Mouse (Mus musculus) stomach, postnatal 0 days (tissue): ENCODE measurements around the gene Rfx1. TPM values are rescaled to one million over a fixed set of nuclear protein-coding genes. Genes with fewer than 3 reads are reported as not detected.

Experiments used
- ATAC-seq: fragments of 200-750 bp; cut with Nextera tagmentation; 2 replicates; pipeline ENCODE4 v1.8.0; 2017; ENCODE audit not compliant: low FRiP score, low TSS enrichment
- DNase-seq: peaks from one replicate; pipeline ENCODE4 v3.0.0-alpha.2; 2016; ENCODE audit warnings: low spot score
- H3K27ac ChIP-seq: fragments of 300-500 bp; sonication (generic); replicated peaks from 2 replicates; pipeline ENCODE4 v1.5.1; 2014; ENCODE audit warnings: mild to moderate bottlenecking, control low read depth
- H3K27me3 ChIP-seq: fragments of 300-500 bp; sonication (generic); 2 replicates; pipeline ENCODE4 v1.6.1; 2014; ENCODE audit warnings: low read length; ENCODE audit not compliant: control insufficient read depth, insufficient read depth
- H3K36me3 ChIP-seq: fragments of 300-500 bp; sonication (generic); 2 replicates; pipeline ENCODE4 v1.6.1; 2014; ENCODE audit warnings: low read length, mixed read lengths; ENCODE audit not compliant: control insufficient read depth, insufficient read depth
- H3K4me1 ChIP-seq: fragments of 300-500 bp; sonication (generic); replicated peaks from 2 replicates; pipeline ENCODE4 v1.6.1; 2014; ENCODE audit warnings: antibody characterized with exemption; ENCODE audit not compliant: control insufficient read depth, insufficient read depth
- H3K4me2 ChIP-seq: fragments of 300-500 bp; sonication (generic); replicated peaks from 2 replicates; pipeline ENCODE4 v1.6.1; 2014; ENCODE audit warnings: low read depth, mild to moderate bottlenecking, control low read depth, moderate library complexity
- H3K4me3 ChIP-seq: fragments of 300-500 bp; sonication (generic); 2 replicates; pipeline ENCODE4 v1.5.1; 2014; ENCODE audit warnings: low read depth, low read length, control low read depth
- H3K9ac ChIP-seq: fragments of 300-500 bp; sonication (generic); 2 replicates; pipeline ENCODE4 v1.6.1; 2014; ENCODE audit warnings: mild to moderate bottlenecking, low read length, control low read depth, mixed read lengths
- H3K9me3 ChIP-seq: fragments of 300-500 bp; sonication (generic); 2 replicates; pipeline ENCODE4 v1.6.1; 2016; ENCODE audit warnings: low read length; ENCODE audit not compliant: control insufficient read depth
- CTCF ChIP-seq: IDR thresholded peaks from 2 replicates; pipeline ENCODE4 v1.5.1; 2016; ENCODE audit warnings: antibody characterized with exemption, low read depth, mild to moderate bottlenecking, moderate library complexity
- EP300 ChIP-seq: optimal IDR thresholded peaks from 2 replicates; pipeline ENCODE3; 2016; ENCODE audit warnings: antibody characterized with exemption
- WGBS: fragments of 180-500 bp; shearing (Covaris S2); extraction: QIAGEN DNeasy Blood & Tissue Kit; methylation state at CpG from one replicate; pipeline ENCODE4 v1.1.7; 2014; 5-methylcytosine and 5-hydroxymethylcytosine counted together
- polyA plus RNA-seq: library from polyadenylated mRNA; unstranded; fragments of >200 nt; fragmentation: Nextera tagmentation; extraction: Ambion mirVana; gene quantifications from 2 replicates; pipeline ENCODE4 v1.2.1, GENCODE M21; 2015

Gene Rfx1
- polyA plus RNA-seq, 1 experiment from 2014 or later, result 2.7 TPM

- H3K27me3 ChIP-seq, result no peaks in the 10 kb centered on the region; the same call in 1 of the 2 replicates
- peak; percentile 76 for DNase-seq
- ATAC-seq, result peak; percentile 38; the same call in 1 of the 2 replicates
Observed at GRCm38 (mm10) chr8:84039050-84039449, 27.6 kb upstream of the Rfx1 start.

DNA sequence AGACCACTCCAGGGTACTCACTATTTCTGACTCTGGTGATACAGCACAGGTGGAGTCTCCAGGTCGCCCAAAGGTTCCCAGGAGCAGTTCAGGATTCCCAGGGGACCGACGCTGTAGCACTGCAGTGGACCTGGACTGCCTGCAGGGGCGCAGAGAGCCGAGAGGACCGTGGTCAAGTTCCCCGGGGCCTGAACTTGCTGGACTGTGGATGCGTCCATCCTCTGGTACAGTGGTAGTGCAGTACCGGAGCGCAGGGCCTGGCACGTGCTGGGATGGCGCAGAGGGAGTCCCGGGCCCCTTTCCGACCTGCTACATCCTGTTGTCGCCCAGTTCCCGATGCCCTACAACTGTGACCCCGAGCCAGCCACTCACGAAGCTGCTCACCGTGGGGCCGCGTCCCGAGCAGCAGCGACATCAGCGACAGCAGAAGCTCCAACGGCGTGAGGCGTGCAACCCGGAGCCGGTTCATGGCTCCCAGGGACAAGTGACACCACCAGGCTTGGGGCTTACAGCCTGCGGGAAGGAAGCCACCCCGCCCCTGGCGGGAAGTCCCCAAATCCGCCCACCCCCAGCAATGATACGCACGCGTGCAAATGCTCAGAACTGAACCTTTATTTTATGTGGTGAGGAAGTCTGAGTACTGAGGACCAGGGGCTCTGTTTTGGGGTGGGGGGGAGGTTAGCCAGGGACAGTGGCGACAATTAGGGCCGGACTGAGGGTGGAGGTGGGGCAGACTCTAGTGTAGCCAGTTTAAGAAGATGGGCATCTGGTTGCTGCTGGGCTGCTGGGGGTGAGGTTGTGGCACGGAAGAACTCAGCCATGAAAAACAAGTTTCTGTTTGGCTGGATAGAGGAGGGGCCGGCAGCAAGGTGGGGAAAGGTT, 24.3 kb upstream of the Rfx1 start, which contains the start of gene Il27ra:
Gene Il27ra, minus strand, starts transcription at position 524 of the 882 bp plus-strand sequence.
- TF ChIP-seq EP300, result no peak
- TF ChIP-seq CTCF, result peak; percentile 82
- Histone ChIP-seq H3K4me1 (no peaks in the 10 kb centered on the region), H3K27me3 (peaks cover 4% of the 10 kb centered on the region; the same call in 1 of the 2 replicates), H3K27ac (no peak within 1 kb of the TSS), H3K4me2 (peak within 1 kb of the TSS; percentile 61), H3K36me3 (no peaks in the 10 kb centered on the region), H3K9me3 (no peaks in the 10 kb centered on the region), H3K9ac (0 out of 2 replicates have a peak within 1 kb of the TSS, but pooled peaks have one; percentile 23), H3K4me3 (peak within 1 kb of the TSS; percentile 32)
- DNase-seq, result peak; percentile 74
- 7% methylated on average over 40 of the region's 40 CpGs for WGBS
- ATAC-seq, result peak; percentile 82

More at GRCm38 (mm10) chr8:84039050-84039449, 27.6 kb upstream of the Rfx1 start:
- TF ChIP-seq CTCF (peak; percentile 94), EP300 (no peak)
- Histone ChIP-seq H3K9ac (no peak overlapping the region), H3K36me3 (no peaks in the 10 kb centered on the region), H3K4me1 (no peaks in the 10 kb centered on the region), H3K27ac (no peak overlapping the region), H3K9me3 (no peaks in the 10 kb centered on the region), H3K4me3 (no peak overlapping the region), H3K4me2 (no peak overlapping the region)
- 1% methylated on average over 5 of the region's 5 CpGs for WGBS

- H3K9ac ChIP-seq, result no peak overlapping the region
- WGBS, result 33% methylated on average over 12 of the region's 12 CpGs
- ATAC-seq (no peak), DNase-seq (no peak)
- no peak overlapping the region for H3K4me3 ChIP-seq
- H3K4me2 ChIP-seq, result peak overlapping the region; percentile 61
- H3K9me3 ChIP-seq, result no peaks in the 10 kb centered on the region
- H3K36me3 ChIP-seq, result no peaks in the 10 kb centered on the region
- no peak overlapping the region for H3K27ac ChIP-seq
- TF ChIP-seq CTCF, result no peak
- TF ChIP-seq EP300, result no peak
- no peaks in the 10 kb centered on the region for H3K4me1 ChIP-seq
- peaks cover 4% of the 10 kb centered on the region; the same call in 1 of the 2 replicates for H3K27me3 ChIP-seq
Observed at GRCm38 (mm10) chr8:84042948-84043342, 23.7 kb upstream of the Rfx1 start.

DNA sequence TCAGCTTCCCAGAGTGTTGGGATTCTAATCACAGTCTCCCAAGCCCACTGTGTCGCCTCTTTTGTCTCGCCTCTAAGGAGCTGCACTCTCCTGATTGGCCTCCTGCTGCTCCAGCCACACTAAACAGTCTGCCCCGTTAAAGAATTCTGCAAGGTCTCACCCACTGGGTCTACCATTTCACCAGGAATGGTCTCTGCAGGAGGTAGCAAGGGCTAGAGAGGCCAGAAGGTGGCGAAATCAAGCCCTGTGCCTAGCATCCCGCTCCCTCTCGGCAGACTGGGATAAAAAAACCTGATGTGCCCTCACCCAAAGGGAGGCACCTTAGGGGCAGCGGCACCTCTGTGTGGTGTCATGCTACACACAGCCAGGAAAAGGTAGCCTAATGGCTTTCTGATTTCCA, 22.5 kb upstream of the Rfx1 start:
- Histone ChIP-seq H3K27me3 (peaks cover 4% of the 10 kb centered on the region; the same call in 1 of the 2 replicates), H3K4me3 (no peak overlapping the region), H3K4me1 (no peaks in the 10 kb centered on the region), H3K36me3 (no peaks in the 10 kb centered on the region), H3K4me2 (no peak overlapping the region), H3K9ac (no peak overlapping the region), H3K27ac (no peak overlapping the region), H3K9me3 (no peaks in the 10 kb centered on the region)
- peak; percentile 35 for TF ChIP-seq CTCF
- TF ChIP-seq EP300, result no peak
- no peak for DNase-seq
- ATAC-seq, result no peak
- 17% methylated on average over 7 of the region's 7 CpGs for WGBS

- TF ChIP-seq CTCF (no peak), EP300 (no peak)
- Histone ChIP-seq H3K4me1 (no peaks in the 10 kb centered on the region), H3K27ac (no peak within 1 kb of the TSS), H3K4me2 (no peak within 1 kb of the TSS), H3K9ac (no peak within 1 kb of the TSS), H3K4me3 (no peak within 1 kb of the TSS), H3K27me3 (peaks cover 4% of the 10 kb centered on the region; the same call in 1 of the 2 replicates), H3K9me3 (no peaks in the 10 kb centered on the region), H3K36me3 (no peaks in the 10 kb centered on the region)
- WGBS, result 14% methylated on average over 9 of the region's 9 CpGs
- DNase-seq (no peak), ATAC-seq (no peak)
Observed at GRCm38 (mm10) chr8:84044900-84045299, 21.7 kb upstream of the Rfx1 start, which contains the start of gene Rln3. Rln3 (minus strand) TSS chr8:84045000.

- H3K9ac ChIP-seq, result no peak overlapping the region
- peaks cover 4% of the 10 kb centered on the region; the same call in 1 of the 2 replicates for H3K27me3 ChIP-seq
- H3K4me3 ChIP-seq, result no peak overlapping the region
- H3K27ac ChIP-seq, result no peak overlapping the region
- no peaks in the 10 kb centered on the region for H3K4me1 ChIP-seq
- no peaks in the 10 kb centered on the region for H3K36me3 ChIP-seq
- ATAC-seq (no peak), DNase-seq (no peak)
- H3K4me2 ChIP-seq, result no peak overlapping the region
- WGBS, result 79% methylated on average over 3 of the region's 3 CpGs
- no peaks in the 10 kb centered on the region for H3K9me3 ChIP-seq
- TF ChIP-seq CTCF, result no peak
- no peak for TF ChIP-seq EP300
Observed at GRCm38 (mm10) chr8:84046505-84046904, 20.1 kb upstream of the Rfx1 start.
